8 mouse cellular contexts compared by ENCODE assay signal in genomic region chr7:123377443-123378400, GRCm38 (mm10). TPM values are rescaled to one million over a fixed set of nuclear protein-coding genes. Genes with fewer than 3 reads are reported as not detected.
DNase-seq lines count a peak whose midpoint lies in the region; ATAC-seq and TF ChIP-seq lines count a peak whose summit lies in the region.

No protein-coding gene starts in this region.

- TF ChIP-seq RAD21 in MEL (IDR thresholded peaks at IDR 0.05; ENCODE audit: low read depth, low read length), result no peak

- H3K79me2 ChIP-seq in MEL (ENCODE audit: control insufficient read depth, insufficient read depth, low read length, poor library complexity), result peaks cover 29% of the 10 kb centered on the region

- peak overlapping the region; percentile 53 for H3K27ac ChIP-seq in MEL (ENCODE audit: control insufficient read depth, low read depth, low read length)
- peak overlapping the region; percentile 67 for H3K27ac ChIP-seq in cerebellum, adult 2 months (ENCODE audit: insufficient read depth, low read length)
- peak overlapping the region; percentile 87 for H3K27ac ChIP-seq in forebrain, postnatal 0 days (ENCODE audit: low read depth, low read length)
- no peak overlapping the region for H3K27ac ChIP-seq in lung, embryonic 15.5 days

- 4% methylated on average over 41 of the region's 41 CpGs for WGBS in cerebellum, adult 2 months
- WGBS in forebrain, postnatal 0 days, result 4% methylated on average over 41 of the region's 41 CpGs
- 4% methylated on average over 41 of the region's 41 CpGs for WGBS in lung, embryonic 15.5 days

- DNase-seq in MEL (ENCODE audit: low read depth, low spot score), result peak; percentile 99
- DNase-seq in cerebellum, adult 2 months, result peak; percentile 92 to 97
- DNase-seq in forebrain, postnatal 0 days, result peak; percentile 95
- peak; percentile 94 for DNase-seq in heart, postnatal 4 days
- peak; percentile 95 to 97 for DNase-seq in layer of hippocampus, adult 8-10 months (ENCODE audit: low spot score in 2 of 2)
- peak; percentile 94 for DNase-seq in ovary, adult 18-20 months (ENCODE audit: low spot score)
- DNase-seq in thymus, postnatal 0 days (ENCODE audit: low spot score), result peak; percentile 97

- H3K36me3 ChIP-seq in MEL (ENCODE audit: control insufficient read depth in 1 of 2, insufficient read depth in 2 of 2, low read length in 2 of 2), result peaks cover 0 to 5% of the 10 kb centered on the region in 2 experiments; a peak in 3 of 4 replicates
- no peaks in the 10 kb centered on the region for H3K36me3 ChIP-seq in forebrain, postnatal 0 days (ENCODE audit: insufficient read depth)
- no peaks in the 10 kb centered on the region for H3K36me3 ChIP-seq in lung, embryonic 15.5 days

- peak overlapping the region; percentile 76 for H3K9ac ChIP-seq in MEL (ENCODE audit: control insufficient read depth, low read depth, low read length, poor library complexity, severe bottlenecking)
- H3K9ac ChIP-seq in forebrain, postnatal 0 days, result peak overlapping the region; percentile 76
- H3K9ac ChIP-seq in lung, embryonic 15.5 days, result peak overlapping the region; percentile 59

- H3K4me3 ChIP-seq in MEL (ENCODE audit: control insufficient read depth in 1 of 2, insufficient read depth in 1 of 2, low read depth in 2 of 2, low read length in 2 of 2), result peak overlapping the region; percentile 73 to 91
- peak overlapping the region; percentile 99 for H3K4me3 ChIP-seq in cerebellum, adult 2 months (replicated peaks; ENCODE audit: insufficient read depth, low read depth, low read length)
- H3K4me3 ChIP-seq in forebrain, postnatal 0 days (ENCODE audit: low read depth, low read length), result peak overlapping the region; percentile 96
- peak overlapping the region; percentile 64 for H3K4me3 ChIP-seq in lung, embryonic 15.5 days

- TF ChIP-seq CTCF in MEL (IDR thresholded peaks at IDR 0.05 in 2 of 3, conservative IDR thresholded peaks at IDR 0.05 in 1 of 3; ENCODE audit: control insufficient read depth in 1 of 3, insufficient read depth in 1 of 3, low read depth in 2 of 3, low read length in 3 of 3, poor library complexity in 1 of 3, severe bottlenecking in 1 of 3), result no peak
- 0 out of 2 replicates have a peak, but pooled peaks have one; percentile 12 for TF ChIP-seq CTCF in cerebellum, adult 2 months (IDR thresholded peaks at IDR 0.05; ENCODE audit: borderline replicate concordance, insufficient read depth, low read depth, low read length)
- TF ChIP-seq CTCF in forebrain, postnatal 0 days (IDR thresholded peaks at IDR 0.05; ENCODE audit: low read depth), result no peak; the same call in 1 of the 2 replicates

- peak; percentile 100 for ATAC-seq in forebrain, postnatal 0 days
- ATAC-seq in lung, embryonic 15.5 days (ENCODE audit: borderline replicate concordance, extremely low read depth, low FRiP score, low TSS enrichment), result peak; percentile 100

- no peaks in the 10 kb centered on the region for H3K27me3 ChIP-seq in MEL (ENCODE audit: control insufficient read depth in 1 of 2, insufficient read depth in 2 of 2, low read length in 2 of 2)
- no peaks in the 10 kb centered on the region for H3K27me3 ChIP-seq in cerebellum, adult 2 months (ENCODE audit: control insufficient read depth, insufficient read depth, low read length)
- no peaks in the 10 kb centered on the region for H3K27me3 ChIP-seq in forebrain, postnatal 0 days (ENCODE audit: insufficient read depth, low read length)
- H3K27me3 ChIP-seq in lung, embryonic 15.5 days, result no peaks in the 10 kb centered on the region

- TF ChIP-seq EP300 in MEL (IDR thresholded peaks at IDR 0.05; ENCODE audit: low read depth in 1 of 2, low read length in 2 of 2), result no peak

- peak; percentile 43 to 87; a peak in 2 of 4 replicates for TF ChIP-seq POLR2A in MEL (IDR thresholded peaks at IDR 0.05; ENCODE audit: control insufficient read depth in 1 of 2, insufficient read depth in 1 of 2, low read depth in 1 of 2, low read length in 2 of 2, poor library complexity in 1 of 2)
- TF ChIP-seq POLR2A in cerebellum, adult 2 months (IDR thresholded peaks at IDR 0.05; ENCODE audit: borderline replicate concordance, insufficient read depth, low read length), result peak; percentile 91

- peak overlapping the region; percentile 88 for H3K4me2 ChIP-seq in forebrain, postnatal 0 days (ENCODE audit: low read depth)
- peak overlapping the region; percentile 90 for H3K4me2 ChIP-seq in lung, embryonic 15.5 days

- peaks cover 3 to 11% of the 10 kb centered on the region in 2 experiments; a peak in 2 of 4 replicates for H3K4me1 ChIP-seq in MEL (ENCODE audit: control insufficient read depth in 1 of 2, insufficient read depth in 2 of 2, low read length in 2 of 2)
- H3K4me1 ChIP-seq in cerebellum, adult 2 months (ENCODE audit: control insufficient read depth, insufficient read depth, low read length), result peaks cover 12% of the 10 kb centered on the region
- peaks cover 9% of the 10 kb centered on the region; the same call in 1 of the 2 replicates for H3K4me1 ChIP-seq in forebrain, postnatal 0 days (ENCODE audit: insufficient read depth)
- H3K4me1 ChIP-seq in lung, embryonic 15.5 days, result peaks cover 16% of the 10 kb centered on the region

- no peaks in the 10 kb centered on the region for H3K9me3 ChIP-seq in MEL (replicated peaks; ENCODE audit: insufficient read depth, low read length)
- H3K9me3 ChIP-seq in forebrain, postnatal 0 days (ENCODE audit: low read length), result no peaks in the 10 kb centered on the region
- H3K9me3 ChIP-seq in lung, embryonic 15.5 days, result no peaks in the 10 kb centered on the region

TF ChIP-seq in MEL, 35 proteins besides CTCF, POLR2A, EP300 and RAD21 (continues in another document):
- TF ChIP-seq MEF2A (IDR thresholded peaks at IDR 0.05; ENCODE audit: extremely low read depth, insufficient replicate concordance, low read depth, low read length, poor library complexity, severe bottlenecking) (no peak), BHLHE40 (IDR thresholded peaks at IDR 0.05; ENCODE audit: borderline replicate concordance, low read depth, low read length) (no peak), RCOR1 (IDR thresholded peaks at IDR 0.05; ENCODE audit: low read depth, low read length) (no peak), CHD1 (IDR thresholded peaks at IDR 0.05; ENCODE audit: low read depth, low read length) (no peak), GABPA (IDR thresholded peaks at IDR 0.05; ENCODE audit: low read depth, low read length) (no peak), USF1 (IDR thresholded peaks at IDR 0.05; ENCODE audit: low read depth, low read length) (no peak), POLR2AphosphoS2 (IDR thresholded peaks at IDR 0.05; ENCODE audit: low read length) (peak; percentile 75), NRF1 (IDR thresholded peaks at IDR 0.05; ENCODE audit: insufficient read depth, low read depth, low read length, poor library complexity, severe bottlenecking) (no peak), ETS1 (IDR thresholded peaks at IDR 0.05; ENCODE audit: low read depth, low read length) (no peak), GATA1 (IDR thresholded peaks at IDR 0.05; ENCODE audit: low read depth, low read length) (peak; percentile 76), UBTF (IDR thresholded peaks at IDR 0.05; ENCODE audit: borderline replicate concordance, insufficient read depth, low read depth, low read length) (no peak), ZMIZ1 (IDR thresholded peaks at IDR 0.05; ENCODE audit: low read depth, low read length) (peak; percentile 63), POLR2AphosphoS5 (IDR thresholded peaks at IDR 0.05; ENCODE audit: borderline replicate concordance, low read depth, low read length) (no peak), ELF1 (IDR thresholded peaks at IDR 0.05; ENCODE audit: low read depth, low read length) (peak; percentile 99), SIN3A (IDR thresholded peaks at IDR 0.05; ENCODE audit: low read length) (peak; percentile 85), CHD2 (IDR thresholded peaks at IDR 0.05; ENCODE audit: low read length) (peak; percentile 55; the same call in 1 of the 2 replicates), MYB (IDR thresholded peaks at IDR 0.05; ENCODE audit: low read depth, low read length) (no peak), ZKSCAN1 (IDR thresholded peaks at IDR 0.05; ENCODE audit: low read depth, low read length) (no peak), HCFC1 (IDR thresholded peaks at IDR 0.05; ENCODE audit: low read depth, low read length) (peak; percentile 99), MYC (IDR thresholded peaks at IDR 0.05; ENCODE audit: low read depth, low read length) (no peak), MAZ (IDR thresholded peaks at IDR 0.05; ENCODE audit: low read depth, low read length) (0 out of 2 replicates have a peak, but pooled peaks have one; percentile 8), TCF12 (IDR thresholded peaks at IDR 0.05; ENCODE audit: low read depth, low read length) (peak; percentile 65), KAT2A (conservative IDR thresholded peaks at IDR 0.05; ENCODE audit: low read depth, low read length) (peak; percentile 92), JUND (IDR thresholded peaks at IDR 0.05; ENCODE audit: low read depth, low read length) (no peak)

RNA-seq across cellular contexts. Expression of gene Arhgap17, which starts 8.0 kb away (rescaled TPM):
- 2.6 and 3.1 TPM in 2 replicates for total RNA-seq in MEL (2012; rRNA removed)
- 100 to 1,000 TPM in 1 of 2 experiments, 10 to 100 TPM in 1; 33.7 to 124 TPM for polyA plus RNA-seq in MEL (2012; ENCODE audit: insufficient read depth in 1 of 2, insufficient read length in 2 of 2, low read depth in 1 of 2, low replicate concordance in 2 of 2, missing spikeins in 1 of 2)
- 21.2 and 24.7 TPM in 2 replicates for polyA plus RNA-seq in cerebellum, adult 2 months (2012; rRNA removed)
- 6.0 and 8.1 TPM in 2 replicates for total RNA-seq in forebrain, postnatal 0 days (2014; rRNA removed)
- 5.2 and 5.4 TPM in 2 replicates for polyA plus RNA-seq in forebrain, postnatal 0 days (2015; fragmentation: Nextera tagmentation; extraction: Ambion mirVana)
- 10 to 100 TPM; 20.2 to 22.0 TPM for total RNA-seq in heart, postnatal 4 days (2021)
- 10 to 100 TPM; 27.6 to 42.0 (median 35.2) TPM for total RNA-seq in layer of hippocampus, adult 8-10 months (2022)
- polyA plus RNA-seq in lung, embryonic 15.5 days (2015; fragmentation: Nextera tagmentation; extraction: Ambion mirVana), result 16.7 and 18.5 TPM in 2 replicates
- 9.6 and 11.7 TPM in 2 replicates for polyA plus RNA-seq in thymus, postnatal 0 days (2015; fragmentation: Nextera tagmentation; extraction: Ambion mirVana)

RNA-seq across cellular contexts. Expression of gene Lcmt1, which starts 8.1 kb away (rescaled TPM):
- 45.3 and 51.7 TPM in 2 replicates for total RNA-seq in MEL (2012; rRNA removed)
- polyA plus RNA-seq in MEL (2012; ENCODE audit: insufficient read depth in 1 of 2, insufficient read length in 2 of 2, low read depth in 1 of 2, low replicate concordance in 2 of 2, missing spikeins in 1 of 2), result 10 to 100 TPM in 1 of 2 experiments, not detected in 1; 44.4 TPM
- polyA plus RNA-seq in cerebellum, adult 2 months (2012; rRNA removed), result 77.0 and 81.3 TPM in 2 replicates
- 93.1 and 105 TPM in 2 replicates for total RNA-seq in forebrain, postnatal 0 days (2014; rRNA removed)
- polyA plus RNA-seq in forebrain, postnatal 0 days (2015; fragmentation: Nextera tagmentation; extraction: Ambion mirVana), result 118 and 122 TPM in 2 replicates
- 10 to 100 TPM; 25.9 to 28.8 TPM for total RNA-seq in heart, postnatal 4 days (2021)
- 10 to 100 TPM; 79.7 to 96.9 (median 88.7) TPM for total RNA-seq in layer of hippocampus, adult 8-10 months (2022)
- 46.2 and 48.5 TPM in 2 replicates for polyA plus RNA-seq in lung, embryonic 15.5 days (2015; fragmentation: Nextera tagmentation; extraction: Ambion mirVana)
- polyA plus RNA-seq in thymus, postnatal 0 days (2015; fragmentation: Nextera tagmentation; extraction: Ambion mirVana), result 50.4 and 51.1 TPM in 2 replicates
